Mouse (Mus musculus) T-helper 2 cell (primary cell): ENCODE data around the gene Slc29a3.
"Not testable (repeated sequence)": the region's sequence is repeated elsewhere in the genome, so short reads cannot be mapped to it uniquely, and the experiment has no call there.

ENCODE experiments used
- in situ Hi-C: fragments of 300-600 bp; cut with MboI, MseI; formaldehyde crosslinking; loops from one replicate; pipeline ENCODE4 v1.15.1; 2025; ENCODE audit warnings: high pct_unique_total_duplicates

The Slc29a3 gene

GRCm38 (mm10) chr10:60768614-60769013 lies 16.0 kb upstream of the Slc29a3 start:
- in situ Hi-C loops = no loop called here

- in situ Hi-C loops = no loop called here
Observed at GRCm38 (mm10) chr10:60767400-60767799, 14.8 kb upstream of the Slc29a3 start.

DNA sequence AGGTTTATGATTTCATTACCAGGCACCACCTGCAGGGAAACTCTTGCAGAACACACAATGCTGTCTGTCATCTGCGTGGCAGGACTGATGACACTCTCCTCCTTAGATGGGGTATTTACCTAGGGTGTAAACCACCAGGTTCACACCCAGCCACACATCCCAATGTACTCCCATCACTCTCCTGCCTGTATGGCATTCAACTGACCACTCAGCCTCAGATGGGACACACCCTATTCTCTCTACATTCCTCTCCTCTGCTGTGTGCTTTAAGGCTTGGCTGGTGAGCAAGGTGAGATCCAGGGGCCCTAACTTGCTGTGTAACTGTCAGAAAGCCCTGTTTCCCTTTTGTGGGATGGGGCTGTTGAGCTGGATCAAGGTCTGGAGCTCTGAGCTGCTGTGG lies 9.5 kb upstream of the Slc29a3 start:
- in situ Hi-C loops = no loop called here

GRCm38 (mm10) chr10:60760377-60760776 lies 7.8 kb upstream of the Slc29a3 start:
- in situ Hi-C loops = no loop called here

- in situ Hi-C loops = no loop called here
Observed at GRCm38 (mm10) chr10:60756992-60757391, 4.4 kb upstream of the Slc29a3 start.

GRCm38 (mm10) chr10:60756146-60756545 lies 3.6 kb upstream of the Slc29a3 start:
- in situ Hi-C loops = no loop called here

GRCm38 (mm10) chr10:60753941-60754340 lies 1.3 kb upstream of the Slc29a3 start:
- in situ Hi-C loops = no loop called here

- in situ Hi-C loops = no loop called here
Observed at GRCm38 (mm10) chr10:60753261-60753660, 667 bp upstream of the Slc29a3 start.

DNA sequence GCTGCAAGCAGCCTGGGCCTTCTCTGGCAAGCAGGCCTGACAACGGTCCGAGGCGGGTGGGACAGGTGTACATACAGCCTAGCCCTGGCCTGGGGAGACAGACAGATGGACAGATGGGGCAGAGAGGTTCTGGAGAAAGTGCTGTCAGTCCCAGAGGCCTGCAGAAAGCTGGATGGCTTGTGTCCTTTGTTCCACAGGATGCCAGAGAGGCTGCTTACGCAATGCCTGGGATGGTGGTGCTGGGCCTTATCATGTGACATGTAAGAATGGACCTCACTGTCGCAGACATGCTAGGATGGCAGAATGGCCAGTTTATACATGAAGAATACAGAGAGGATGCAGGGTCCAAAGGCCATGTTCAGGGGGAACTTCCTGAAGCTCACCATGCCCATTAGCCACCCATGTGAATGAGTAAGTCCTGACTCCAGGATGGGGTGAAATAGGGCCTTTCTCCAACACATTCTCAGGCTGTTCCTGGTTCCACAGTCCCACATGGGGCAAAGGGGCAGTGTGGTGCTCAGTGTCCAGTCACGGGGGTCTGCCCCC lies 4.9 kb downstream of the Slc29a3 start:
- in situ Hi-C loops = loop anchor here (5.0 kb wide), 1 partner anchor 45 kb away; no protein-coding TSS in a partner anchor

DNA sequence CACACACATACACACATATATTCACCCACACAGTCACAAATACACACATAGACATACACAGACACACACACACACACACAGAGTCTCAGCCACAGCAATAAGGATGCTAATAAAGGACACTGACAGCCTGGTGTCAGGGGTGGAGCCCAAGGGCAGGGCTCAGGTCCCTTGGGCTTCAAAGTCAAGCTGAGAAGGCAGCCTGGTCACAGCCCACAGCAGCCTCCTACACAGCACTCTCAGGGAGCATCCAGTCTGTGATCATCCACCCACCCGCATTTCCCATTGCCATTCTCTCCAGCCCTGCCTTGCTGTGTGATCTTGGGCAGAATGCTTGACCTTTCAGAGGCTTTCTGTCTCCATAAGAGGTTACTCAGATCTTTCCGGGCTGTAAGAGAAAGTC lies 6.1 kb downstream of the Slc29a3 start:
- in situ Hi-C loops = loop anchor here (5.0 kb wide), 1 partner anchor 44 kb away; no protein-coding TSS in a partner anchor

DNA sequence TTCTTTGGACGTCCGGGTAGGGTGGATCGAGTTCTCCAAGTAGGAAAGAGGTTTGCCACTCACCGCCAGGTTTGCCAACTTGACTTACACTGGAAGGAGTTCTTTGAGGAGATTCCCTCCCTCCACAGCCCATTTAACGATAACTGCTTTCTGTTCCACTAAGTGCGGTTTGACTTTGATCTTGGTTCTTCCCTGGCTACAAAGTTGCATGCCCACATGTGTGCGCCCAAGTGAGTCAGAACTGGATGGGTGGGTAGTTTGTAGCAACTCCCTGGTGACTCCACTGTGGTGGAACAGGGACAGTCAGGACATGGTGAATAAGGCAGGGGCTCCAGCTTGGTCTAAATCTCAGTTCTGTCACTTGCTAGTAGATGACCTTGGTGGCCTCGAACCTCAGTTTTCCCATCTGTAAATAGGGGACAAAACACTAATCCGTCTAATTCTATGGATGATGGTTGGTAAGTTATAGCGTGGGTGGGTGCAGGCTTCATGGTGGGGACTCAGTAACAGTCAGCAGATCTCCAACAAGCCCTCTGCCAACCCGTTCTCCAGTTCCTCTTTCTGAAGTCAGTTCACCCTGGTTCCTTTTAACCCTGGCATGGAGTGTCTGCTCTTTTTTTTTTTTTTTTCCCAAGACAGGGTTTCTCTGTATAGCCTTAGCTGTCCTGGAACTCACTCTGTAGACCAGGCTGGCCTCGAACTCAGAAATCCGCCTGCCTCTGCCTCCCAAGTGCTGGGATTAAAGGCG lies 7.9 kb downstream of the Slc29a3 start:
- in situ Hi-C loops = loop anchor here (5.0 kb wide), 1 partner anchor 42 kb away; no protein-coding TSS in a partner anchor

GRCm38 (mm10) chr10:60743681-60744080 lies 8.9 kb downstream of the Slc29a3 start:
- in situ Hi-C loops = no loop called here

- in situ Hi-C loops = no loop called here
Observed at GRCm38 (mm10) chr10:60742942-60743341, 9.7 kb downstream of the Slc29a3 start.

DNA sequence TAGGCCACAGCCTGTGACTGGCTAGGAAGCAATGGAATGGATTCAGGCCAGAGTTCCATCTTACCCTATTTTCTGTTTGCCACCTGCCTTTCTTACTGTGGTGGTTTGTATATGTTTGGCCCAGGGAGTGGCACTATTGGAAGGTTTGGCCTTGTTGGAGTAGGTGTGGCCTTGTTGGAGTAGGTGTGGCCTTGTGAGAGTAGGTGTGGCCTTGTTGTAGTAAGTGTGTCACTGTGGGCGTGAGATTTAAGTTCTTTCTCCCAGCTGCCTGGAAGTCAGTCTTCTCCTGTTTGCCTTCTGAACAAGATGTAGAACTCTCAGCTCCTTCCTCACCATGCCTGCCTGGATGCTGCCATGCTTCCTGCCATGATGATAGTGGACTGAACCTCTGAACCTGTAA lies 10.3 kb downstream of the Slc29a3 start:
- in situ Hi-C loops = not testable (repeated sequence)

DNA sequence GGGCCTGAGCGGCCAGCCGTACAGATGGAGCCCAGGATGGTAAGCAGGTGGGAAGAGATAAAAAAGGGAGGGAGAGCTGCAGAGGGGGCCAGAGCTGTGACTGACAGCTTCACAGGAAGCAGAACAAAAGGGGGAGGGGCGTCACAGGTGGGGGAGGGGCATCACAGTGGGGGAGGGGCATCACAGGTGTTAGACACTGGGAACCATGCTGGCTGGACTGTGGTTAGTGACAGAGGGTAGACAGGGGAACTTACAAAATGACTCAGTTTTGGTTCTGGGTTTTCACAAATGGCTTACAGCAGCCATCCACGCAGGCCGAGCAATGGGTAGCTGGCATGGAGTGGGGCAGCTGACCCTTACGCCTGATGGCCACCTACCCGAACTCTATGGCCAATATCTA lies 11.2 kb downstream of the Slc29a3 start:
- in situ Hi-C loops = no loop called here

- in situ Hi-C loops = no loop called here
Observed at GRCm38 (mm10) chr10:60739619-60740363, 12.8 kb downstream of the Slc29a3 start.

DNA sequence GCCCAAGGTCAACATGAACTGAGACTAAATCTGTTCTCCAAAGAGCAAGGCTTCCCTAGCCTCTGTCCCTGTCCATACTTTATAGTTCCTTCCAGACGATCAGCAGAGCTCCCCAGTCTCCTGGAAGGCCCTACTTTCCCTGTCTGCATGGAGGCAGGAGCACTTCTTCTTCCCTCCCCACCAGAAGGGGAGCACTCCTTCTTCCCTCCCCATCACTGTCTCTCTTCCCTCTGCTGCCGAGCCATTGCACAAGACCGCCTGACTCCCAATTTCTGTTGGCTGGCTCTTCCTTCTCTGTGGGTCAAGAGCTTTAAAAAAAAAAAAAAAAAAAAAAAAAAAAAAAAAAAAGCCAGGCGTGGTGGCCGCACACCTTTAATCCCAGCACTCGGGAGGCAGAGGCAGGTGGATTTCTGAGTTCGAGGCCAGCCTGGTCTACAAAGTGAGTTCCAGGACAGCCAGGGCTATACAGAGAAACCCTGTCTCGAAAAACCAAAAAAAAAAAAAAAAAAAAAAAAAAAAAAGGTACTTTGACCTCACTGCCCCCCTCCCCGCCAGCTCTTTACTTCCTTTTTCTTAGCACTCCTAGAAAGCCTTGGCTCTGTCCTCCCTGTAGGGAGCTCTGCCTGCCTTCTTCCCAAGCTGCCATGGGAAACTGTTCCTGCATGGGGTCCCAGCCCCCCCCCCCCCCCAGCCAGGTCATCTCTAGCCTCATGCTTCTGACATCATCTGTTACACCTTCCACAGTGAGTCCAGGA lies 14.5 kb downstream of the Slc29a3 start:
- in situ Hi-C loops = no loop called here

- in situ Hi-C loops = no loop called here
Observed at GRCm38 (mm10) chr10:60737169-60737728, 15.3 kb downstream of the Slc29a3 start.

- in situ Hi-C loops = no loop called here
Observed at GRCm38 (mm10) chr10:60735737-60736136, 16.9 kb downstream of the Slc29a3 start.

DNA sequence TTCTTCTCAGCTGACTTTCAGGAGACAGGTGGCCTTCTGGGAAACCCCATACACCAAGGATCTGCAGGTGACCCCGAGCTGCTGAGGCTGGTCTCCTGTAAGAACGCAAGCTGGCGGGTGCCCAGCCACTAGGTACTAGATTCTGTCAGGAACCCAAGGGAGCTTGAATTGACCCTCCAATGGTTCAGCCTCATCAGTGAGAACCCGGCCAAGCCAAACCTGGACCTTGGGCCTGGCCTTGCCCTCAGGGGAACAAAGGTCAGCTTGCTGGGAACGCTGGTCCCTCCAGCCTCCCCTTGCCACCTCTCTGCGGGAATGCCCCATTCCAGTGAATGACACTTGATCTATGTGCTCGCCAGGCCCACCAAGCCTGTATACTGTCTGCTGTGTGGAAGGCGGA lies 19.1 kb downstream of the Slc29a3 start:
- in situ Hi-C loops = no loop called here

DNA sequence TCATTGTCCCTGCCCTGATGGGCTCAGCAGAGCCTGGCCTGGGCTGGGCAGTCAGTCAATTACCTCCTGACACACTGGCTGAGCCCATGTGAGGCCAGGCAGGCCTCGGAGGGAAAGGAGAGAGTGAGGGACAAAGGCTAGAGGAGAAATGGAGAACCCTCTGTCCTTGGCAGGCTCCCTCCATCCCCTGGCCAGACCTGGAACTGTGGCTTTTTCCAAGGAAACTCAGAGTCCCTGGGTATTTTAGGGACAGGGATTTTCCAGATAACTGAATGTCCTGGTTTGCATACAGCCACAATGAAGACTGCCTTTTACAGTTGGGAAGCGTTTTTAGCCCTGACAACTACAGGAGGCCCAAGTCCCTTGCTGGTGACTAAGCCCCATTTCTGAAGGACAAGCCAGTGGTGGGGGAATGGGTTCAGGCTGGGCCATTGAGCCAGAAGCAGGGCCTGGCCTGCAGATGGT lies 20.2 kb downstream of the Slc29a3 start:
- in situ Hi-C loops = no loop called here
